Mouse (Mus musculus) CH12.LX (cell line): ENCODE data around the gene Brinp2.

ENCODE experiments used
- CTCF ChIP-seq, 2 experiments: IDR thresholded peaks in 1 of 2; conservative IDR thresholded peaks in 1 of 2; 2 replicates each; pipeline ENCODE4 v1.5.1; 2011 to 2012; ENCODE audit warnings: low read depth in 2 of 2, low read length in 2 of 2, improper control_type of control experiment in 1 of 2, inconsistent platforms in 1 of 2, mild to moderate bottlenecking in 1 of 2, moderate library complexity in 1 of 2
- USF1 ChIP-seq: IDR thresholded peaks from 2 replicates; pipeline ENCODE4 v1.6.1; 2014; ENCODE audit warnings: low read depth, mild to moderate bottlenecking, inconsistent platforms, low read length, improper control_type of control experiment

DNA sequence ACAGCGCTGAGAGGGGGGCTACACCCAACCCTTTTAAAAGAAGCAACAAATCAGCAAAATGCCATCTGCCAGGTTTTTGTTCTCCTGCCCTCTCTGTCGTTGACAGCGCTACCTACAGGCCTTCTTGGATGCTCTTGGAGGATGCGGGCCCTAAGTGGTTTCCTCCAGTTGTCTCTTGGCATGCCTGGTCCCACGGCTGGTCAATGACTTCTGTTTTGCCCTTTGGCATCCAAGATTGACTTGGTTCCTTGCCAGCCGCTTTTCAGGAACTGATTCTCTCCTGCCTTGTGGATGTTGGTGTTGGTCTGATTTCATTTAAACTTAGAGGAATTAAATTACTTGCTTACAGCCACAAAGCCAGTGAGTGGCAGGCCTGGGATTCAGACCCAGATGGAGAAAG is 32.8 kb downstream of the Brinp2 start:
- no peak for TF ChIP-seq USF1
- no peak for TF ChIP-seq CTCF (conservative IDR thresholded peaks at IDR 0.05 in 1 of 2, IDR thresholded peaks at IDR 0.05 in 1 of 2; ENCODE audit: low read depth in 2 of 2, low read length in 2 of 2)
